Mouse (Mus musculus) thymus, adult 18-20 months (tissue): ENCODE measurements around the gene Las1l.
A peak's percentile ranks its signal among the peaks of the same experiment; 100 is the strongest.
"Not testable (repeated sequence)": the region's sequence is repeated elsewhere in the genome, so short reads cannot be mapped to it uniquely, and the experiment has no call there.

ENCODE experiments used
- DNase-seq, 2 experiments: peaks; one replicate each; pipeline ENCODE4 v3.0.0; 2022; ENCODE audit warnings: mixed read lengths in 2 of 2

Las1l gene

DNA sequence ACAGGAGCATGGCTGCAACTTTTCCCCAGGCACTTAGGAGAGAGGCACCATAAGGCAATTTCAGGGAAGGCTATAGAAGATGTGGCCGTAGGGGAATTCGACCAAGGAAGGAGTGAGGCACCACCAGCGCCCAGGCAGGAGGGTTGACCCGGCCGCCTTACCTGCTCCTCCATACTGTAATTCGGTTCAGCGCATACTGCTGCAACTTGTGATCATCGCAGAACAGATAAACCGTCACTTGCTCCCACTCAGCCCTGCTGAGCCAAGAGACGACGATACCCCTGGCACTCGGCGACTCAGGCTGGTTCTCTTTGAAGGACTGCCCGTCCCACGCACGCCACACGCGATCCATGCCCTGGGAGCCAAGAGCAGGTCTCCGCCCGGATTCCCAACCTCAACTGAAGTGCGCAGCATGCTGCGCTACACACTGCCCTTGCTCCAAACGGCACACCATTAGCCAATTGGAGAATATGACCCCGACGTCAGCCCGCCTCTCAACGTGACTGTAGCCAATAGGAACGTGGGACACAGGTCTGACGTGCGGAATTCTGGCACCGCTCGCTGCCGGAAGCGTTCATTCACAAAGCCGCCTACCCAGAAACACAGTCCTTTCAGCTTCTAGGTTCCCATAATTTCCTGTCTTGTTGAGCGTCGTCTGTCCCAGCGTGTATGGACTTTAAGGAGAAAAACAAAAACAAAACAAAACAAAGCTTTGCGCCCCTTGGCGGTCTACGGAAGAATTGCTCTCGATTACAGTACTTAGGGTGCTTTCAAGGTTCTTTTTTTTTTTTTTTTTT, at the start of gene Las1l:
Las1l (minus strand) TSS at position 466 of the 797 bp plus-strand sequence.
- peak; percentile 79 to 87 for DNase-seq

DNA sequence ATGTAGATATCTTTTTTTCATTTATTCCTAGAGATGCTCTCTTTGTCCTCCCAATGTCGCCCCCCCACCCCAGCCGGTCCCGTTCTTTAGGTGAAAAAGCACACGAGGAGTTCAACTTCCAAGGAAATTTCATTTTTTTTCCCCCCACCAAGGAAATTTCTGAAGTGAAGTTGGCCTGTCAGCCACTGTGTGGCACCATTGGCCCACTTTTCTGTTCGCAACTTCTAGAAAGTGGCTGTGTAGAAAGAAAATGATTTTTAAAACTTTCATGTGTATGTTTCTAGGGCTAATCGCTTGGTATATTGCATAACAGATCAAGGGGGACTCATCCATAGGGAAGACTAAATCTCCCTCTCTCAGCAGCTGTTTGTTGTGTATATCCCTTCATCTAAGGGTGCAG, 49.6 kb upstream of the Las1l start:
- no peak for DNase-seq

DNA sequence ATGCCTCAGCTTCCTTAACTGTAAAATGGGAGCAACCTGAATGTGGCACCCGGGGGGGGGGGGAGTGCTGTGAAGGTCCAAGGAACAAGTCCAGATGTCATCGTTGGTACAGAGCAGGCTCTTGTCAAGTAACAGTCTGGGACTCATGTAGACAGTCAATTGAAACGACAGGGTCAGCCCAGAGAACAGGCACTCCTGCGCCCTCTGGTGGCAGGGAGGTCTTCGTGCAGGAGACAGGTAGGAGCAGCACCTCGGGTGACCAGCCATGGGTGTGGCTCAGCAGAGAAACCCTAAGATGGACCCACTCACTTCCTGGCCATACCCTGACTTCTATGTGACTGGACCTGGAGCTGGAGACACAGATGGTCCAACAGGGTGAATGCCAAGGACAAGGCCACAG, 42.8 kb upstream of the Las1l start:
- DNase-seq, result no peak

DNA sequence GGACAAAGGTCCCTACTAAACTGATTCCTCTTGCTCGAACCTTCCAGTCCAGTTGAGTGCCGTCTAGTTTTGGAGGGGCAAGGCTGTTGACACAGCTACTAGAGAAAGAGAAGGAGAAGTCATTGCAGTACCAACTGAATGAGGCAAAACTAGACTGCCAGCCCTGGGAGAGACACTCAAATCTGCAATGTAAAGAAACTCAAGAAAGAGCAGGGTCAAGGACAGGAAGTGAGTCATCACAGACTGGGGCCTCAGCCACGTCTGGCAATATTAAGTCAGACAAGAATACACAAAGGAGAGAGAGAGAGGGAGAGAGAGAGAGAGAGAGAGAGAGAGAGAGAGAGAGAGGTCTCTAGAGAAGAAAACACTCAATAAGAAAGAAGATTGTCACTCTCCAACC, 36.4 kb upstream of the Las1l start:
- no peak for DNase-seq

DNA sequence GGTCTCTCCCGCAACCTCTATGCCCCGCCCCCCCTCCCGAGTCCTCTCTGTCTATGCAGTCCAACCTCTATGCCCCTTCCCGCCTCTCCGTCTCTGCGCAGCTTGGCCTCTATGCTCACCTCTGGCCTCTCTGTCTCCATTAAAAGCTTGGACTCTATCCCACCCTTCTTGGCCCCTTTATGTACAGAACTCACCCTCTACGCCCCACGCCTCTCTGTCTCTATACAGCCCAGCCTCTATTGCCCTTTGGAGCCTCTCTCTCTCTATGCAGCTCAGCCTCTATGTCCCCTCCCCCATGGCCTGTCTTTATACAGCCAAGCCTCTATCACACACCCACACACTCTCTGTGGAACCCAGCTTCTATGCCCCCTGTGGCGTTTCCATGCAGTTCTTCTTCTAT, 13.2 kb upstream of the Las1l start:
- no peak for DNase-seq

DNA sequence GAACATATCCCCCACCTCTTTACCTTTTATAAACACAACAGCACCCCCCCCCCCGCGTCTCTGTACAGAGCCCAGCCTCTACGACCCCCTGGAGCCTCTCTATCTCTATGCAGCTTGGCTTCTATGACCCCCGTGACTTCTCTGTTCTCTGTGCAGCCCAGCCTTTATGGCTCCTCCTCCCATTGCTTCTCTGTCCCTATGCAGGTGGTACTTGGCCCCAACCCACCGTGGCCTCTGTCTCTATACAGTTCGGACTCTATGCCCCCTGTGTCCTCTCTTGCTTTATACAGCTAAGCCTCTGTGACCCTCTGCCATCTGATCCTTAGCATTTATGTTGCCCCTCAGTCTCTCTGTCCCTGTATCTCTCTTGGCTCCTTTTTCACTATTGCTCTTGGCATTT, 12.4 kb upstream of the Las1l start:
- no peak for DNase-seq

DNA sequence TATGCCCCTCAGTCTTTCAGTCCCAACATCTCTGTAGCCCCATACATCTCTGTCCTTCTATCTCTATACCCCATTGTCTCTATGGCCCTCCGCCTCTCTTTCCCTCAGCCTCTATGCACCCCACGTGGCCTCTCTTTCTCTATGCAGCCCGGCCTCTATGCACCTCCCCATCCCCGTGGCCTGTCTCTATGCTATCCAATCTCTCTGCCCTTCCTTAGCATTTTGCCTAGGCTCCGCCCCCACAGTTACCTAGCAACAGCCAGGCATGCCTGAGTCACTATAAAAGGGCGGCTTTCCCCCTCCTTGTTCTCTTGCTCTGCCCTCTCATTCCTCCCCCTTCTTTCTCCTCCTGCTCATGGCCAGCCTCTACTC, 11.8 kb upstream of the Las1l start:
- DNase-seq, result peak; percentile 70 to 80

DNA sequence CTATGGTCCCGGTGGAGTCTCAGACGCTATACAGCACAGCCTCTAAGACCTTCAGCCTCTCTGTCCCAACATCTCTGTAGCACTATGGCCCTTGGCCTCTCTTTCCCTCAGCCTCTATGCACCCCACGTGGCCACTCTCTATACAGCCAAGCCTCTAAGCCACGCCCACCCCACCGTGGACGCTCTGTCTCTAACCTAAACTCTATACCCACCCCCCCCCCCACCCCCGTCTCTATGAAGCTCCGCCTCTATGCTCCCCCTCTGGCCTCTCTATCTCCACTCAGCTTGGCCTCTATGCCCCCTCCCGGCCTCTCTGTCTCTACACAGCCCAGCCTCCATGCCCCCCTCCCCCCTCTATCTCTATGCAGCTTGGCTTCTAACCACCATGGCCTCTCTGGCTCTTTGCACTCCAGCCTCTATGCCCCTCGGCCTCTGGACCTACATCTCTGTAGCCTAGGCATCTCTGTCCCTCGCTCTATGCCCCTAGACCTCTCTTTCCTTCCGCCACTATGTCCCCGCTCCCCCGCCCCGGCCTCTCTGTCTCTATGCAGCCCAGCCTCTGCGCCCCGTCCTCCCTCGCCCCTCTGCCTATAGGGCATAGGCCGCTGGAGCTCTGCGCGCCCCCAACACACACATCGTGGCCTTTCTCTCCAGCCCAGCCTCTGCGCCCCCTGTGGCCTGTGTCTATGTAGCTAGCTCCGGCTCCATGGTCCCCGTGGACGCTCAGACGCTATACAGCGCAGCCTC, 11.3 kb upstream of the Las1l start:
- peak; percentile 23 to 41 for DNase-seq

DNA sequence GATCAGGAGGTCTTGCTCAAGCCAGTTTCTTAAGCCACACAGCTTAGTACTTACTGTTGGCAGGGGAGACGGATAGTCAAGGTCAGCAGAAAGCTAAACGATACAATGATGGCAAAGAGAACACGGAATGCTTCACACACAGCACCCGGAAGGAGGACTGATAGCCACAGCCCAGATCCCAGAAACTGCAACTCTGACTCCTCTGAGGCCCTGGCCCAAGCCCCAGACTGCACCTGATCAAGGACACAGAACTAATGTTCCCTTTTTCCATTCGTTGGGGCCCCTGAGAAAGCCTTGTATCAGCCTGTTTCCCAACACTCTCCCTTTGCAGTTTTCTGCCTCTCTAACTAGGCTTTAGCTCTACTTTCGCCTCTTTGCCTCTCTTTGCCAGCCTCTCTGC, 8.3 kb upstream of the Las1l start:
- DNase-seq, result no peak

DNA sequence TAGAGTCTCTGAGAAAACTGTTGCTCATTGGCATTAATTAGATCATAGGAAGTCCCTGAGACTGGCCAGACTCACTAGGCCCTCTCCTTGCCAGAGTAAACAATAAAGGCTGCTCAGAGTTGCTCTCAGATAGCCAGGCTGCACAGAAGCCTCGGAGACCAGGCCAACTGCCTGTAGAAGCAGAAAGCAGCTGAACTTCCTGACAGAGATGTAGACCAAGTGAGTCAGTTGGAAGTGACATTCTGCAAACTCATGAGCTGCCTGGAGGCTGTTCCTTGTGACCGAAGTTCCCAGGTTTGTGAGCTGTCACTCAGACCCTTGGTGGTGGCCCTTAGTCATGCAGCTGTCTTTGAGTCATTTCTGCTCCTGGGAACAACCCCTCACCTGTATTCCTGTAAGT, 6.6 kb upstream of the Las1l start:
- no peak for DNase-seq

DNA sequence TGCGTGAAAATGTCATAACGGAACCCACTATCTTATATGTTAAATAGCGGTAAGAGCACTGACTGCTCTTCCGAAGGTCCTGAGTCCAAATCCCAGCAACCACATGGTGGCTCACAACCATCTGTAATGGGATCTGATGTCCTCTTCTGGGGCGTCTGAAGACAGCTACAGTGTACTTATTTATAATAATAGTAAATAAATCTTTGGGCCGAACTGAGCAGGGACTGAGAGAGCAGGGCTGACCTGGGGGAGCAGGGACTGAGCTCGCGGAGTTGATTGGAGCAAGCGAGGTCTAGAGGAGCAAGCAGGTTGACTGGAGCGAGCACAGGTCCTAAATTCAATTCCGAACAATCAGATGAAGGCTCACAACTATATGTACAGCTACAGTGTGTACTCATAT, 699 bp upstream of the Las1l start:
- not testable (repeated sequence) for DNase-seq

DNA sequence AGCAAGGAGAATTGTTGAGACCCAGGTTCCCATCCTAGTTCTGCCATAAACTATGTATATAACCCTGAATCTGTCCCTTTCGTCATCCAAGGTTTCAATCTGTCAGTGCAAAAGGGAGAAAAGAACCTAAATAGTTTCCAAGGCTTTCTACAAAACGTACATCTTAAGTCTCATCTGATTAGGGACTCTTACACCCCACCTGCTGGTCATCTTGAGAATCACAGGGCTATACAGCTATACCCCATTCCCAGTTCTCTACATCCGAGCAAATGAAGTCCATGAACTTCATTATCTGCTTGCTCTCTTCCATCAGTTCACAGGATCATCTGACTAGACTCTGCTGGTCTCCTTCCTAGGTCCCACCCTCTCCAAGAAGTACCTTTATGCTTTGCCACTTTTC, 6.0 kb downstream of the Las1l start:
- DNase-seq, result no peak

DNA sequence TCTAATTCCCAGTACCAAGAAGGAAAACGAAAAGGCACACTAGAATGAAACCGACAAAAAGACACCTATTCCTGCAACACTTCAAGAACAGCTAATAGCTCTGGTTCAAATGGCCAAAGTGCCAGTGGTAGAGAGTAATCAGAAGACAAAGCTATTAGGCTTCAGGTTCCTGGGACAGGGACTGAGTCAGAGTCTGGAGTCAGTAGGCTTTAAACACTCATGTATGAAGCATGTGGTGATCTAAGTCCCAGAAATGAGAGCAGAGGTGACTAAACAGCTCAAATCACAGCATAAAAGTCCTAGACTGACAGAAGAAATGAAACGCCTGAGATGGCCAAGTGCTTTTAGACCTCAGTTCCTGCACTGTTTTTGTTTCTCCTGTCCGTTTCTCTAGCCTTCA, 8.6 kb downstream of the Las1l start:
- no peak for DNase-seq

DNA sequence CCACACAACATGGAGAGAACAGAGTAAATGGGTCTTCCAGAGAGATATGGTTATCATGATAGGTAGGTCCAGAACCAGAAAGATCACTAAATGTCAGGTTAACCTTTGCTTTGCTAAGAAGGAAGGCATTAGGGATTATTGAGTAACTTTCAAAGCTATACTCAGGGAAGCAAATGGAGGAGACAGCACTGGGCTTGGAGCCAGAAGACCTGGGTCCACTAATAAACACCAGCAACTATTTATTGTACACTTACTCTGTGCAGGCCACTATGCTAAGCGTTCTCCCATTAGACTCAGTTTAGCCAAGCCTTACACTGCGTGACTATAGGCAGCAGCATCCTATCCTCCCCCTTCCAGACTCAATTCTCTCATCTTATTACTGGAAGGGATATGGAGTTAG, 11.3 kb downstream of the Las1l start:
- no peak for DNase-seq

DNA sequence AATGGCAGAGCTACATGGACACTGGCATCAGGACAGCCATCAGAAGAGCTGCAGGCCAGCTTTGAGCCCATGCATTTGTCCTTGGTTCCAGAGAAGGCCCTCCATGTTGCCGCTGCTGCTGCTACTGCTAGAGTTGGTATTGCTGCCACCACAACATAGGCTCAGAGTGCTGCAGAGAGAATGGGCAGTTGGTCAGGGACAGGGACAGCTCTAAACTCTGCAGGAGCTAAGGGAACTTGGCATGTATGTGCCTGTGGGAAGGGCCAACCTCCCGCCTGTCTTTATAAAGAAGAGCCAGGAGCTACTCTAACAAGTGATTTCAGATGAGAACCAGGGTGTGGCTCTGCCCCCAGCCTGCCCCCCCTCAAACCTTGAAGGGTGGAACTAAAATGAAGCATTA, 21.3 kb downstream of the Las1l start:
- no peak for DNase-seq

DNA sequence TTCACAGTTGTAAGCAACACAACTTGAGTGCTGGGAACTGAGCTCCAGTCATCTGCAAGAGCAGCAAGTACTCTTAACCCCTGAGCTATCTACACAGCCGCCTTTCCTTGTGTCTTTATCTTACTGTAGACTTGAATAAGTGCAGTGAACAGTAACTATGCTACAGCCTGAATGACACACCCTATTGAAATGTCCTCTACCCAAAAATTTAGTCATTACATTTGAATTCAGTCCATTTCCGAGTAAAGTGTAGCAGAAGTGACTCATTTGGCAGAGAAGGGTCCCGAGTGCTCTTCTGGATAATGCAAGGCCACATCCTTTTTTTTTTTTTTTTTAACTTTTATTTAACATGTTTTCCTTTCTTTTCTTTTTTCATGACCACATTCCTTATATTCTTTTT, 54.0 kb downstream of the Las1l start:
- no peak for DNase-seq
